Mouse (Mus musculus) layer of hippocampus, postnatal 36 days (tissue): ENCODE measurements at regions not wholly inside any gene's neighbourhood (a gene's known extent, or its start where the extent isn't known, plus 50 kb on each side); places are given as distances from the start of the nearest gene placed in this dataset.
A peak's percentile ranks its signal among the peaks of the same experiment; 100 is the strongest.

Experiments
- DNase-seq, 2 experiments: peaks; one replicate each; pipeline ENCODE4 v3.0.0; 2022

GRCm38 (mm10) chr15:10838584-10839288 lies 113.4 kb upstream of the C1qtnf3 start:
- no peak for DNase-seq

GRCm38 (mm10) chr15:10840621-10841034 lies 111.5 kb upstream of the C1qtnf3 start:
- DNase-seq = peak; percentile 58 to 59

GRCm38 (mm10) chr15:10843060-10843695 lies 109.0 kb upstream of the C1qtnf3 start:
- DNase-seq = no peak

GRCm38 (mm10) chr15:10846722-10847121 lies 105.4 kb upstream of the C1qtnf3 start:
- no peak for DNase-seq

- DNase-seq = no peak
Observed at GRCm38 (mm10) chr15:10864004-10864775, 87.9 kb upstream of the C1qtnf3 start.

GRCm38 (mm10) chr15:10865109-10865508 lies 87.0 kb upstream of the C1qtnf3 start:
- DNase-seq = no peak

GRCm38 (mm10) chr15:10866794-10867193 lies 85.3 kb upstream of the C1qtnf3 start:
- DNase-seq = no peak

- DNase-seq = no peak
Observed at GRCm38 (mm10) chr15:10868115-10868514, 84.0 kb upstream of the C1qtnf3 start.

- DNase-seq = no peak
Observed at GRCm38 (mm10) chr15:10868716-10869585, 83.2 kb upstream of the C1qtnf3 start.

GRCm38 (mm10) chr15:10869879-10870278 lies 82.3 kb upstream of the C1qtnf3 start:
- DNase-seq = no peak

- no peak for DNase-seq
Observed at GRCm38 (mm10) chr15:10872322-10872967, 79.7 kb upstream of the C1qtnf3 start.

GRCm38 (mm10) chr15:10876328-10876727 lies 75.8 kb upstream of the C1qtnf3 start:
- DNase-seq = no peak

- no peak for DNase-seq
Observed at GRCm38 (mm10) chr15:10881726-10882125, 70.4 kb upstream of the C1qtnf3 start.

GRCm38 (mm10) chr15:10887990-10888389 lies 64.1 kb upstream of the C1qtnf3 start:
- DNase-seq = no peak

- no peak for DNase-seq
Observed at GRCm38 (mm10) chr15:10890220-10890921, 61.8 kb upstream of the C1qtnf3 start.

GRCm38 (mm10) chr15:10898309-10898708 lies 53.8 kb upstream of the C1qtnf3 start:
- DNase-seq = no peak

GRCm38 (mm10) chr15:10898715-10899486 lies 53.2 kb upstream of the C1qtnf3 start:
- no peak for DNase-seq

- no peak for DNase-seq
Observed at GRCm38 (mm10) chr15:10899904-10900303, 52.2 kb upstream of the C1qtnf3 start.

GRCm38 (mm10) chr15:10901075-10901474 lies 51.1 kb upstream of the C1qtnf3 start:
- DNase-seq = no peak

- DNase-seq = no peak
Observed at GRCm38 (mm10) chr15:10901745-10902262, 50.3 kb upstream of the C1qtnf3 start.
